Mouse (Mus musculus): ENCODE data around the gene Fut2. TPM values are rescaled to one million over a fixed set of nuclear protein-coding genes. Genes with fewer than 3 reads are reported as not detected.

Gene Fut2
- total RNA-seq, 2 experiments from 2014 or later = 0.47 to 0.78 TPM

DNA sequence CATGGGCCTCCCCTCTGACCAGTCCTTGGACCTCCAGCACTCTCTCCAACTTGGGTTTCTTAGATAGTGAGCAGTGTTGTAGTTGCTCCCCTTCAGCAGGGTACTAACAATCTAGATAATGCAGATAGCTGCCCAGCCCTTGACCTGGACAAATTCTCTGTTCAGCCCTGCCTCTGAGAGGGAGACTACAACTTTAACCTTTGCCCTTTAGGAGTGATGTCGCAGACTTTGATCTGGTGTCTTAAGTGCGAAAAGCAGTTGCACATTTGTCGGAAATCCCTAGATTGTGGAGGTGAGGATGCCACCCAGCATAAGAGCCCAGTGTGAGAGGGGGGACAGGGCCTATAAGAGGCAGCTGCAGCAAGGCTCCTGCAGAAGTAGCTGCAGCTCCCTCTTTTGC, 41.5 kb downstream of the Fut2 start:
- intact Hi-C loops (cut with DNase I) = no loop called here
- DNase-seq (ENCODE audit: low spot score) = no peak

DNA sequence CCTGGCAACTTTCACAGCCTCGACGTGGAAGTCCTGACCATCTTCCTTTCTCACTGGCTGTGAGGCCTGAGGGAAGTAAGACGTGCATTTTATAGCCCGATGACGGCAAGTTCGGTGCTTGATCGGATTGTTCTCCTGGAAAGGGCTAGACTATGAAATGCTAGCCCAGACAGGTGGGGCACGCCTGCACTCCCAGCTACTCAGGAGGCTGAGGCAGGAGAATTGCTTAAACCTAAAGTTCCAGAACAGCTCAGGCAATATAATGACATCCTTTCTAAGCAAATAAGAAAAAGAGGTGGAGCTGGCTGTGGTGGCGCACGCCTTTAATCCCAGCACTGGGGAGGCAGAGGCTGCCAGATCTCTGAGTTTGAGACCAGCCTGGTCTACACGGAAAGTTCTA, 42.7 kb downstream of the Fut2 start:
- intact Hi-C loops (cut with DNase I) = no loop called here
- DNase-seq (ENCODE audit: low spot score) = no peak

DNA sequence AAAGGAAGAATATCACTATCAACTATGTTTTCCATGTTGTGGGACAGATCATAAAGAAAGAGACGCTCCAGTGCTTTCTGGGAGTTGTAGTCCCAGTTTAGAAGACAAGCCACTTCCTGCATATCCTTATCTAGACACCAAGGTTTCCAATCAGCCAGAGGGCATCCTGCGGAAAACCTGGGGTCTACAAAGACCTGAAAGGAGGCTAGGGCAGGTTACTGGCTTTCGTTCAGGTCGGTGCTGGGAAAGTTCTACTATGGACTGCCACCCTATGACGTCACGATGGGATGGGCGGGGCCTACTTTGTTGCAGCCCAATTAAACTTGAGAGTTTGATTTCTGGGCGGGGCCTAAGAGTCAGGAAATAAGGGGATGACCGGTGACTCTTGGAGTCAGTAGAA, 44.8 kb downstream of the Fut2 start, which contains the start of gene Izumo1:
Izumo1 (plus strand) TSS at position 369 of the 400 bp plus-strand sequence.
- no peak for DNase-seq (ENCODE audit: low spot score)
- intact Hi-C loops (cut with DNase I) = no loop called here

DNA sequence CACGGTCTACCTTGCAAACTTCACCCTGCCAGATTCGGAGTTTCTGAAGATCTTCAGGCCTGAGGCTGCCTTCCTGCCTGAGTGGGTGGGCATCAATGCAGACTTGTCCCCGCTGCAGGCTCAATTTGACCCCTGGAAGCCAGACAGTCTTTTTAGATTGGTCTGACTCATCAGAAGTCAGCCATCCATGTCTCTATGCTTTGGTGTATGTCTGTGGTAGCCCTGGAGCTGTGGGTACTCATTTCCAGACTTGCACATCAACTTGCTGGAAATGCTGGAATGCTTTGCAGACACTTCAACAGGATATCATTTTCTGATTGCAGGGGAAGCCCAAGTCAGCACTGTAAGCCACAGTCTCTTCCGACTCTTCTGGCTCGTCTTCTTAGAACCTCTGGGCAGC, 46.6 kb downstream of the Fut2 start:
- intact Hi-C loops (cut with DNase I) = no loop called here
- no peak for DNase-seq (ENCODE audit: low spot score)

DNA sequence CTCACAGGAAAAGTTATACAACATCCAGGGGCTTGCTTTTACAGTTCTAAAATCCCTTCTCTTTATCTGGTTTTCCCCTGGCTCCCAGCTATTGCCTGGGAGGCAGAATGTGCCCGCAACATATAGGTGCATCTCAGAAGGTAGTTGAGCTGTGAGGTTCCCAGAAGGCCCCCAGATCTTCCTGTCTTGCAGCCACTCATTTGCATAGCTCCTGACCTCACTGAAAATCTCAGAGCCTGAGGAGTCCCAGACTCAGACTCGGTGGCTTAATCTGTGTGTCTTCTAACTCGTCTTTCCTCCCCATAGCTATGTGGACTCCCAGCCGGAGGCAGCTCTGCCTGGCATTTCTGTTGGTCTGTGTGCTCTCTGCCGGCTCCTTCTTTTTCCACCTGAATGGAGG, 47.9 kb downstream of the Fut2 start:
- intact Hi-C loops (cut with DNase I) = no loop called here
- no peak for DNase-seq (ENCODE audit: low spot score)

DNA sequence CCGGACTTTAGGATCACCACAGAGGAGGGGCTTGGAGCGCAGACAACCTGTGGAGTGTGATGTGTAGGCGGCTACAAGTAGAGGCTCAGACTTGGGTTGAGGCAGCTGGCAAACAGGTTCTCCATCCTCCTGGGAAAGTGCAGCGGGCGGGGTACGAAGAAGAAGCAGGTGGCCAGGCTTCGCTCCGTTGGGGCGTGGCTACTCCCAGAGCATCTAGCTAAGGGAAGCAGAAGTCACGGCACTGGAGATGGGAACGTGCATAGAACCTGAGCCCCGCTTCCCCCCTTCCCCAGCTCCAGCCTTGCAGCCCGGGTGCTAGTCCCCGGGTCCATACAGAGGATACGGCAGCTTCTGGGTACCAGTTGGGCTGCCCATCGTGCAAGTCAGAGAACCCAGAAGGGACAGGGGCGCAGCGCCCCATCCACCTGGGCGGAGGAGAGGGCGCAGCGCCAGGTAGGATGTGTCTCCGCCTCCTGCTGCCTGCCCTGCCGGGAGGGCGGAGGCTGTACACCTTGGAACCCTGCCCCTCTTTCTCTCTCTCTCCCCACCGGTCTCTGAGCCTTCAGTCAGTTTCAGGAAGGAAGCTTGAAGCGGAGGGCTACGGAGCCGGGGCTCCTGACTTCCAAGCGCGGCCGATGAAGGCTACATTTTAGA, 49.0 kb downstream of the Fut2 start, which contains the start of gene Fut1:
Fut1 (plus strand) TSS at position 248 of the 654 bp plus-strand sequence.
- intact Hi-C loops (cut with DNase I) = no loop called here
- no peak for DNase-seq (ENCODE audit: low spot score)

DNA sequence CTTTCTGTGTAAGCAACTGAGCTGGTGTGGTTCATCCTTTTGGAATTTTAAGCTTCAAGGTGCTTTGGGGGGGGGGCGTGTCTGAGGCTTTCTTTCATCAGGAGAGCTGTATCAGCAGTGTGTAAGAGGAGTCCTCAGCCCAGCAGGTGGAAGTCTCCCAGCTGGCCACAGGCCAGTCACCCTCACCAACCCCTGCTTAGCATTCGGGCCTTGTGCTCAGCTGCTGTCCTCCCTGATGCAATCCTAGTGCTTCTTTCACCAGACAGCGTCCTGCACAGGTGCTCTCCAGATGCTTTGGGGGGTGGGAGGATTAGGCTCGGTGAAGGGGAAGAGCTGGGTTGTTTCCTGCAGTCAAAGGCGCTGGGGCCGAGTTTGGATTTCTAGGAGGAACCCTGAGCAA, 49.9 kb downstream of the Fut2 start:
- intact Hi-C loops (cut with DNase I) = no loop called here
- DNase-seq (ENCODE audit: low spot score) = no peak

DNA sequence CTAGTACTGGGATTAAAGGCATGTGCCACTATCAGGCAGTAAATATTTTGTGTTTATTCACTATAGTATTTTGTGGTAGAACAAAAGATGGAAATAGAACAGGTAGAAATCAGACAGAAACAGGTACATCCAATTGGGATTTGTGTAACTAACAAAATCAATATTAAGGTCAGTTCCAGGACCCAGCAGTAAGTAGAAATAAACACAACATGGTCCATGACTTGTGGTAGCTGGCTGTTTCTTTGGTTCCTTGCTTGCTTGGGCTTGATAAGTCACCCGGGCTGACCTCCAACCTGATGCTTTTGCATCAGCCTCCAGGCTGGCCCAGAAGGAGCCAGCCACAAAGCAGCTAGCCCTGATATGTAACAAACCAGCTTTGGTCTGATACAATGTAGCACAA, 56.7 kb downstream of the Fut2 start:
- intact Hi-C loops (cut with DNase I) = no loop called here
- no peak for DNase-seq (ENCODE audit: low spot score)

DNA sequence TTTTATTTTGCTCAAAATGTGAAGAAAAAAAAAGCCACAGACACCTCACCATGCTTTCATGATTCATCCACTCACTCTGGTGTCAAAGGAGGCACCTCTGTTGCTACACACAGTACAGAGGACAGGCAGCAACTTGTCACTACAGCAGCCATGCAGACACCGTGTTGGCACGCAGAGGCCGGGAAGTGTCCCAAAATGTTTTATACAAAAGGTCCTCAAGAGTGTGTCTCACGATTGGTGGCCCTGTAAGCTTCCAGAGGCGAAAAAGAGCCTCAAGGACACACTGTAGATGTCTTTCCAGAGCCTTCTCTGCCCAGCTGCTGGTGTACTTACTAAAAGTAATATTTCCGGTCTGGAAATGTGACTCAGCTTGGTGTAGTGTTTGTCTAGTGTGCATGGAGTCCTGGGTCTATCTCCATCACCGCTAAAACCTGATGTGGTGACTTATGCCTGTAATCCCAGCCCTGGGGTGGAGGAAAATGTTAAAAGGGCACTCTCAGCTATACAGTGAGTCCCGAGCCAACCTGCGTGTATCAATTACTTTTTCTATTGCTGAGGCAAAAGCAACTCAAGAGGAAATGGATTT, 60.4 kb downstream of the Fut2 start:
- DNase-seq (ENCODE audit: low spot score) = no peak
- intact Hi-C loops (cut with DNase I) = no loop called here

DNA sequence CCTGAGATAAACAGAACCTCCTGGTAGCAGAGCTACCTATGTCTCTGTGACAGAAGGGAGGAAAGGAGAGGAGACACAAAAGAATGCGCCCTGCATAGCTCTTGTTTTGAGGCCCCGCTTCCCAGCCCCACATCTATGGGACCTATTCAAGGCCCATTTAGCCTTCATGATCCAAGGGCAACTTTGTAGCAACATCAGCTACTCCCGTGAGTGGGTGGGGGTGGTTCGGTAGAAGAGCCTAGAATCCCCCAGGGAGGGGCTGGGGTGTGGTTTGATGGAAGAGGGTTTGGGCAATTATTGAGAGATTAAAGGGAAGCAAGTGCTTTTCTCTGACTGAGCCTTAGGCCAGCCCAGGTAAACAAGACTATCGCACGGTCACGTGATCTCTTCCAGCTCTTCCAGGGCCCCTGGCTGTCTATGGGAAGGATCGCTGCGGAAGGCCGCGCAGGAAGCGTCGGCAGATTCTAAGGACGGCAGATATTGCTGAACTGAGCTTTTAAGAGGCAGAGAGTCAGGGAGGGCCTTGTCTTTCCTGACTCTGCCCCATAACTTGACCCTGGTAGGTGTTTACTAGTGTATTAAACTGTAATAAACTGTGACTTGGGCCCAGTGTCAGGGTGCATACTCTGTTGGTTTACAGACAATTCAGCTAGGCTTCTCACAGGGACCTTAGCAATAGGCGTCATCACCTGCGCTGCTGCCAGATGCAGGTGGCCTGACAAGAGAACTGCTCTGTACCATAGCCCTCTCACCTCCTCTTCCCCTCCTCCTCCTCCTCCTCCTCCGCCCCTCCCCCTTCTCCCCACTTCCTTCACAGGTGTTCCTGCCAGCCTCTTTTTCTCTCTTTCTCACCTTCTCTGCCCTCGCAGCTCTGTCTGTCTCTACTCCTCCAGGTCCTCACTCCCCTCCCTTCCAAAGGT, 67.0 kb downstream of the Fut2 start:
- intact Hi-C loops (cut with DNase I) = no loop called here
- no peak for DNase-seq (ENCODE audit: low spot score)

Other genes starting within 250 kb of the Fut2 start
- not detected for gene Lhb, start 245.6 kb downstream of the Fut2 start, total RNA-seq (2021)
- gene Gys1, start 231.6 kb downstream of the Fut2 start, total RNA-seq (2021) = 10 to 100 TPM; 93.1 to 98.1 TPM
- 10 to 100 TPM; 28.5 to 29.3 TPM for gene Ruvbl2, start 228.3 kb downstream of the Fut2 start, total RNA-seq (2021)
- gene Ftl1, start 206.5 kb downstream of the Fut2 start, total RNA-seq (2021) = 100 to 1,000 TPM; 210 to 232 TPM
- 10 to 100 TPM; 24.7 to 26.7 TPM for gene Bax, start 199.5 kb downstream of the Fut2 start, total RNA-seq (2021)
- not detected for gene Tulp2, start 184.5 kb downstream of the Fut2 start, total RNA-seq (2021)
- 1 to 10 TPM; 4.0 to 5.1 TPM for gene Gm45808, start 179.6 kb downstream of the Fut2 start, total RNA-seq (2021)
- gene Dhdh, start 177.6 kb downstream of the Fut2 start, total RNA-seq (2021) = 1 to 10 TPM; 5.9 to 6.7 TPM
- 100 to 1,000 TPM; 126 to 129 TPM for gene Nucb1, start 156.0 kb downstream of the Fut2 start, total RNA-seq (2021)
- gene Ppp1r15a, start 140.1 kb downstream of the Fut2 start, total RNA-seq (2021) = 10 to 100 TPM; 22.7 to 23.9 TPM
- gene Plekha4, start 140.1 kb downstream of the Fut2 start, total RNA-seq (2021) = 1 to 10 TPM; 2.2 to 4.7 TPM
- gene Hsd17b14, start 111.5 kb downstream of the Fut2 start, total RNA-seq (2021) = under 1 TPM; 0.18 to 0.59 TPM
- gene Bcat2, start 96.2 kb downstream of the Fut2 start, total RNA-seq (2021) = 100 to 1,000 TPM; 188 to 200 TPM
- gene Fgf21, start 50.9 kb downstream of the Fut2 start, total RNA-seq (2021) = not detected
- not detected for gene Fut1, start 49.1 kb downstream of the Fut2 start, total RNA-seq (2021)
- under 1 TPM; 0.21 to 0.39 TPM for gene Izumo1, start 44.6 kb downstream of the Fut2 start, total RNA-seq (2021)
- 10 to 100 TPM; 26.3 to 33.6 TPM for gene Rasip1, start 38.9 kb downstream of the Fut2 start, total RNA-seq (2021)
- 1 to 10 TPM; 6.0 to 8.4 TPM for gene Mamstr, start 26.4 kb downstream of the Fut2 start, total RNA-seq (2021)
- under 1 TPM; 0.14 to 0.29 TPM for gene Ntn5, start 17.6 kb upstream of the Fut2 start, total RNA-seq (2021)
- under 1 TPM in 1 of 2 experiments, not detected in 1; 0.16 TPM for gene Sec1, start 28.0 kb upstream of the Fut2 start, total RNA-seq (2021)
- gene Car11, start 33.4 kb upstream of the Fut2 start, total RNA-seq (2021) = 1 to 10 TPM; 2.5 to 3.8 TPM
- 100 to 1,000 TPM in 1 of 2 experiments, 10 to 100 TPM in 1; 13.6 to 153 TPM for gene Dbp, start 38.7 kb upstream of the Fut2 start, total RNA-seq (2021)
- 100 to 1,000 TPM; 507 to 553 TPM for gene Rpl18, start 49.1 kb upstream of the Fut2 start, total RNA-seq (2021)
- gene Sphk2, start 51.6 kb upstream of the Fut2 start, total RNA-seq (2021) = 10 to 100 TPM; 15.8 to 16.7 TPM
- under 1 TPM; 0.20 to 0.34 TPM for gene Fam83e, start 54.8 kb upstream of the Fut2 start, total RNA-seq (2021)
- not detected for gene Spaca4, start 59.4 kb upstream of the Fut2 start, total RNA-seq (2021)
- under 1 TPM in 1 of 2 experiments, not detected in 1; 0.14 TPM for gene Lmtk3, start 117.3 kb upstream of the Fut2 start, total RNA-seq (2021)
- not detected for gene Sult2b1, start 118.3 kb upstream of the Fut2 start, total RNA-seq (2021)
- 10 to 100 TPM; 63.2 to 65.5 TPM for gene Cyth2, start 148.2 kb upstream of the Fut2 start, total RNA-seq (2021)
- under 1 TPM; 0.55 to 0.70 TPM for gene Kcnj14, start 158.4 kb upstream of the Fut2 start, total RNA-seq (2021)
- gene Grwd1, start 164.6 kb upstream of the Fut2 start, total RNA-seq (2021) = 10 to 100 TPM in 1 of 2 experiments, 1 to 10 TPM in 1; 10.0 to 11.2 TPM
- gene Kdelr1, start 206.4 kb upstream of the Fut2 start, total RNA-seq (2021) = 100 to 1,000 TPM in 1 of 2 experiments, 10 to 100 TPM in 1; 97.5 to 114 TPM
- under 1 TPM; 0.36 to 0.49 TPM for gene Grin2d, start 212.0 kb upstream of the Fut2 start, total RNA-seq (2021)
- gene Syngr4, start 230.3 kb upstream of the Fut2 start, total RNA-seq (2021) = not detected
- 100 to 1,000 TPM; 102 to 105 TPM for gene Tmem143, start 230.5 kb upstream of the Fut2 start, total RNA-seq (2021)